Mouse (Mus musculus): ENCODE measurements around the gene Kcnv2. TPM values are rescaled to one million over a fixed set of nuclear protein-coding genes. Genes with fewer than 3 reads are reported as not detected.
A peak's percentile ranks its signal among the peaks of the same experiment; 100 is the strongest.

Gene Kcnv2
- polyA plus RNA-seq, 1 experiment from 2014 or later: 0.08 TPM

DNA sequence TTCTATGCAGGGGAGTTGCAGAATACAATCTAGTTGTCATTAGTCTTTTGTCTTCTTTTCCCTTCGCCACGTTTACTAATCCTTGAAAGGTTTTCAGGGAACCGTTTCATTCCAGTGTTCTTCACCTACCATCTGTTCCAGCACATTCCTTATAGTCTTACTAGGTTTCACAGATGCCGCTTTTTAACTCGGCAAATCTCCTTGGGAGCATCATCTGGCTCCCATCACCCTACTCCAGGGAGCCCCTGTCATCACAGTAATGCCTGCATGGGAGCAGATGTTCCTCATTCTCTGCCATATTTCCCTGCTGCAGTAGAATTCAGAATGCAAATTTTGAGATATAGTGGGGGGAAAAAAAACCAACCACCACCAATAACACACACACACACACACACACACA lies 5.1 kb upstream of the Kcnv2 start:
- Histone ChIP-seq H3K4me1 (ENCODE audit: control insufficient read depth, insufficient read depth, low read length) (no peaks in the 10 kb centered on the region; the same call in 1 of the 2 replicates), H3K4me2 (ENCODE audit: low read depth, low read length) (no peak overlapping the region), H3K4me3 (ENCODE audit: low read length) (no peak overlapping the region), H3K9me3 (replicated peaks; ENCODE audit: control insufficient read depth, low read length) (no peaks in the 10 kb centered on the region), H3K27me3 (ENCODE audit: control insufficient read depth, insufficient read depth, low read length) (no peaks in the 10 kb centered on the region), H3K36me3 (ENCODE audit: control insufficient read depth, insufficient read depth) (no peaks in the 10 kb centered on the region), H3K9ac (ENCODE audit: low read length) (no peak overlapping the region), H3K27ac (ENCODE audit: low read length) (no peak overlapping the region)
- 59% methylated on average over 5 of the region's 5 CpGs for WGBS
- no peak for ATAC-seq (replicated peaks; ENCODE audit: extremely low read depth, insufficient read depth, low FRiP score)

DNA sequence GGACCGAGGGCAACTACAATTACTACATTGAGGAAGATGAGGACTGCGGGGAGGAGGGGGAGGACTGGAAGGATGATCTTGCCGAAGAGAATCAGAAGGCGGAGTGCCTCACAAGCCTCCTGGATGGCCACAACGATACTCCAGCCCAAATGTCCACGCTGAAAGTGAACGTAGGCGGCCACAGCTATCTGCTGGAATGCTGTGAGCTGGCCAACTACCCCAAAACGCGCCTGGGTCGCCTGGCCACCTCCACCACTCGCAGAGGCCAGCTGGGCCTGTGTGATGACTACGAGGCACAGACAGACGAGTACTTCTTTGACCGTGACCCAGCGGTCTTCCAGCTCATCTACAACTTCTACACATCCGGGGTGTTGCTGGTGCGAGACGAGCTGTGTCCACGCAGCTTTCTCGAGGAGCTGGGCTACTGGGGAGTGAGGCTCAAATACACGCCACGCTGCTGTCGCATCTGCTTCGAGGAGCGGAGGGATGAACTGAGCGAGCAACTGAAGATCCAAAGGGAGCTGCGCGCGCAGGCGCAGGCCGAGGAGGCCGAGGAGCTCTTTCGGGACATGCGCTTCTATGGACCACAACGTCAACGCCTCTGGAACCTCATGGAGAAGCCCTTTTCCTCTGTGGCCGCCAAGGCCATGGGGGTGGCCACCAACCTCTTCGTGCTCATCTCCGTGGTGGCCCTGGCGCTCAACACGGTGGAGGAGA lies 681 bp downstream of the Kcnv2 start:
- H3K9me3 ChIP-seq (replicated peaks; ENCODE audit: control insufficient read depth, low read length): no peaks in the 10 kb centered on the region
- no peak overlapping the region for H3K27ac ChIP-seq (ENCODE audit: low read length)
- H3K36me3 ChIP-seq (ENCODE audit: control insufficient read depth, insufficient read depth): no peaks in the 10 kb centered on the region
- H3K4me1 ChIP-seq (ENCODE audit: control insufficient read depth, insufficient read depth, low read length): no peaks in the 10 kb centered on the region
- no peak for ATAC-seq (replicated peaks; ENCODE audit: extremely low read depth, insufficient read depth, low FRiP score)
- H3K9ac ChIP-seq (ENCODE audit: low read length): no peak overlapping the region
- 88% methylated on average over 42 of the region's 42 CpGs for WGBS
- H3K4me3 ChIP-seq (ENCODE audit: low read length): no peak overlapping the region
- H3K4me2 ChIP-seq (ENCODE audit: low read depth, low read length): no peak overlapping the region
- H3K27me3 ChIP-seq (ENCODE audit: control insufficient read depth, insufficient read depth, low read length): no peaks in the 10 kb centered on the region

DNA sequence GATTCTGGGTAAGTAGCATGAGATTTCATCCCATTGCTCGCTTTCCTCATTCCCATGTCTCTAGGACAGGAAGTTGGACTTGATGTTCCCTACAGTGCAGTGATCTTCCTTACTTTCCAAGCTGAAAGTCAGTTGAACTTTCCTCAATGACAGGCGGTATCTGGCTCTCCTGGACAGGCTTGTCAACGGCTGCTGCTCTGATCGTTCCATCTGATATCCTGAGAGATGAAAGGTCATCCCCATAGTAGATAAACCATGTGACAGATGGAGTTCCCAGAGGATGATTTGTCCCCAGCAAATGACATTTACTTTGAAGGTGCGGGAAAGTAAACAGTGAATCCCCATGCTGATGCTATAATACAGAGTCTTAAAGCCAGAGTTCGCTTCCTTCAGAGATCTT lies 3.2 kb downstream of the Kcnv2 start:
- H3K4me1 ChIP-seq (ENCODE audit: control insufficient read depth, insufficient read depth, low read length): no peaks in the 10 kb centered on the region
- no peaks in the 10 kb centered on the region for H3K9me3 ChIP-seq (replicated peaks; ENCODE audit: control insufficient read depth, low read length)
- no peaks in the 10 kb centered on the region for H3K36me3 ChIP-seq (ENCODE audit: control insufficient read depth, insufficient read depth)
- H3K27me3 ChIP-seq (ENCODE audit: control insufficient read depth, insufficient read depth, low read length): no peaks in the 10 kb centered on the region
- no peak overlapping the region for H3K9ac ChIP-seq (ENCODE audit: low read length)
- H3K4me3 ChIP-seq (ENCODE audit: low read length): no peak overlapping the region
- H3K27ac ChIP-seq (ENCODE audit: low read length): no peak overlapping the region
- 55% methylated on average over 6 of the region's 6 CpGs for WGBS
- no peak overlapping the region for H3K4me2 ChIP-seq (ENCODE audit: low read depth, low read length)
- ATAC-seq (replicated peaks; ENCODE audit: extremely low read depth, insufficient read depth, low FRiP score): no peak

DNA sequence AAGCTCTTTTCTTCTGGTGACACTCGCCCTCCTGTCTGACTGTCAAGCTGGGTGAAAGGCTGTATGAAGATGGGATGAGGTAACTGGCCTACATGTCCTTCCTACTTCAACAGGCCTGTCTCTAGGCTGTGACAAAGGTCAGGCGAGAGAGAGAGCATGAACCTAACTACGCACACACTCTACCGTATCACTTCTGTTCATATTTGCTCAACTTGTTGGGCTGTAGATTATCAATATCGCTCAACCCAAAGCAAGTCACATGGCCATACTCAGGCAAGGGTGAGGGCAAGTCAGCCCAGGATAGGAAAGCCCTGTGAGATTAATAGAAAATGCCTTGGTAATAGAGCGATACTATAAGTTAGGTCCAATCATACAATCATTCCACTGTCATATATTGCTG lies 5.2 kb downstream of the Kcnv2 start:
- Histone ChIP-seq H3K4me3 (ENCODE audit: low read length) (no peak overlapping the region), H3K4me2 (ENCODE audit: low read depth, low read length) (no peak overlapping the region), H3K36me3 (ENCODE audit: control insufficient read depth, insufficient read depth) (no peaks in the 10 kb centered on the region), H3K27me3 (ENCODE audit: control insufficient read depth, insufficient read depth, low read length) (no peaks in the 10 kb centered on the region), H3K9me3 (replicated peaks; ENCODE audit: control insufficient read depth, low read length) (no peaks in the 10 kb centered on the region), H3K4me1 (ENCODE audit: control insufficient read depth, insufficient read depth, low read length) (no peaks in the 10 kb centered on the region), H3K9ac (ENCODE audit: low read length) (no peak overlapping the region), H3K27ac (ENCODE audit: low read length) (no peak overlapping the region)
- 91% methylated on average over 6 of the region's 6 CpGs for WGBS
- ATAC-seq (replicated peaks; ENCODE audit: extremely low read depth, insufficient read depth, low FRiP score): no peak

DNA sequence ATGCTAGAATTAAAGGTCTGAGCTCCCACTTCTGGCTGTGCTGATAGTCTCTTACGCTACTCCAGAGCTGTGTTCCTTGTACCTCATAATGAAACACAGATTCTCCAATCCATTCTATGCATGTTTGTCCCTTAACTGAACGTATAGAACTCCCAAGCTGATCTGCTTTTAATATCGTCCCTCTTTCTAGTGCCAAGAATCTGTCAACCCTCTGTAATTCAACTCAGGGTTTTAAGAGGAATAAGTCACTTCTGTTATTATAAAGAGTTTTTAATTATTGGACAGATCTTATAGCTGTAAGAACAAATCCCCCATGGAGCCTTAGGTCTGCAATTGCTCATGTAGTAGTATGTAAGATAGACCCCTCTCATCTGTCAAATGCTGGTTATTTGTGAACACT lies 5.8 kb downstream of the Kcnv2 start:
- Histone ChIP-seq H3K4me3 (ENCODE audit: low read length) (no peak overlapping the region), H3K4me2 (ENCODE audit: low read depth, low read length) (no peak overlapping the region), H3K9ac (ENCODE audit: low read length) (no peak overlapping the region), H3K4me1 (ENCODE audit: control insufficient read depth, insufficient read depth, low read length) (no peaks in the 10 kb centered on the region), H3K27me3 (ENCODE audit: control insufficient read depth, insufficient read depth, low read length) (peaks cover 1% of the 10 kb centered on the region; the same call in 1 of the 2 replicates), H3K36me3 (ENCODE audit: control insufficient read depth, insufficient read depth) (no peaks in the 10 kb centered on the region), H3K9me3 (replicated peaks; ENCODE audit: control insufficient read depth, low read length) (no peaks in the 10 kb centered on the region), H3K27ac (ENCODE audit: low read length) (no peak overlapping the region)
- no peak for ATAC-seq (replicated peaks; ENCODE audit: extremely low read depth, insufficient read depth, low FRiP score)
- 60% methylated on average over 3 of the region's 3 CpGs for WGBS

DNA sequence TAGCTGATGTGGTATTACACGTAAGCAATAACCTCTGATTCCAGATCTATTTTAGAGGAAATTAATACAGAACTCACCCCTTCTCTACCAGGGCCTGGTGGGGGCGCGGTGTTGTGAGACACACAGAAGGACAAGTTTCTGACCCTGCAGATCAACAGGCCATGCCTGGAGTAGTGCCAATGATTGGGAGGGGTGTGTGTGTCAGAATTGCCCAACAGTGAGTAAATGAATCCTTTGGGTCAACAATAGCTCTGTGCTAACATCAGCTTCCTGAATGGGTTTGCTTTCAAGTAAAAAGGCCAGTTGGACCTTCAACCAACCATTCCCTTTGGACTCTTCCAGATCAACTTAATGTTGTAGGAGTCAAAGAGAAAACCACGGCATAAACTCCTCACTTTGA lies 6.3 kb downstream of the Kcnv2 start:
- no peaks in the 10 kb centered on the region for H3K4me1 ChIP-seq (ENCODE audit: control insufficient read depth, insufficient read depth, low read length)
- no peak overlapping the region for H3K9ac ChIP-seq (ENCODE audit: low read length)
- no peak overlapping the region for H3K27ac ChIP-seq (ENCODE audit: low read length)
- no peak overlapping the region for H3K4me3 ChIP-seq (ENCODE audit: low read length)
- peaks cover 5% of the 10 kb centered on the region; the same call in 1 of the 2 replicates for H3K27me3 ChIP-seq (ENCODE audit: control insufficient read depth, insufficient read depth, low read length)
- ATAC-seq (replicated peaks; ENCODE audit: extremely low read depth, insufficient read depth, low FRiP score): no peak
- WGBS: 81% methylated on average over 4 of the region's 4 CpGs
- H3K4me2 ChIP-seq (ENCODE audit: low read depth, low read length): no peak overlapping the region
- H3K36me3 ChIP-seq (ENCODE audit: control insufficient read depth, insufficient read depth): no peaks in the 10 kb centered on the region
- no peaks in the 10 kb centered on the region for H3K9me3 ChIP-seq (replicated peaks; ENCODE audit: control insufficient read depth, low read length)

DNA sequence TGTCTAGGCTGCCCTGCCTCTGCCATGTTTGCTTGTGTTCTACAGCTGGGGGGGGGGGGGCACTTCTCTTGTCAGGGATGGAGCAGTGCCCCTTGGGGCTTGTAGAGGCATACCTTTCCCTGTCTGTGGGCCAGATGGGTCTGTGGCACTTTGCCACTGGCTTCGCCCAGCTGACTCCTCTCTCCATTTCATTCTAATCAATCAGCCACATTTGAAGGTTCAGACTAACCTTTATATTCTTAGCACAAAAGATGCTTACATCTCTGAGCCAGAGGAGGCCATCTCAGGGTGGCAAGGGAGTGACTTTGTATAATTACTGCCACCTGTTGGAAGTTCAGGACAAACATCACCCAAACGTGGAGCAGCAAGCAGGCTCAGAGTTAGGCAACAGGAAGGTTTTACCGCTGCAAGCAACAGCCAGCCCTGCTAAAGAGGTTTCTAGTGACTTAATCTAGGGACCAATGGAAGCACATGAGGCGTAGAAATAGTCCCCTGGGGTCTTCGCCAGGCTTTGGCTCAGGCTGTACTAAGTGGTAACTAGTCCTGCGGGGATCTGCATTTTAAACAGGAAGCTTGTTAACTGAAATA lies 9.9 kb downstream of the Kcnv2 start:
- no peak overlapping the region for H3K9ac ChIP-seq (ENCODE audit: low read length)
- no peaks in the 10 kb centered on the region for H3K9me3 ChIP-seq (replicated peaks; ENCODE audit: control insufficient read depth, low read length)
- ATAC-seq (replicated peaks; ENCODE audit: extremely low read depth, insufficient read depth, low FRiP score): no peak
- no peaks in the 10 kb centered on the region for H3K36me3 ChIP-seq (ENCODE audit: control insufficient read depth, insufficient read depth)
- H3K4me2 ChIP-seq (ENCODE audit: low read depth, low read length): no peak overlapping the region
- no peak overlapping the region for H3K27ac ChIP-seq (ENCODE audit: low read length)
- peaks cover 5% of the 10 kb centered on the region; the same call in 1 of the 2 replicates for H3K27me3 ChIP-seq (ENCODE audit: control insufficient read depth, insufficient read depth, low read length)
- H3K4me3 ChIP-seq (ENCODE audit: low read length): no peak overlapping the region
- no peaks in the 10 kb centered on the region for H3K4me1 ChIP-seq (ENCODE audit: control insufficient read depth, insufficient read depth, low read length)
- whole genome bisulfite sequencing: 61% methylated on average over 6 of the region's 6 CpGs

DNA sequence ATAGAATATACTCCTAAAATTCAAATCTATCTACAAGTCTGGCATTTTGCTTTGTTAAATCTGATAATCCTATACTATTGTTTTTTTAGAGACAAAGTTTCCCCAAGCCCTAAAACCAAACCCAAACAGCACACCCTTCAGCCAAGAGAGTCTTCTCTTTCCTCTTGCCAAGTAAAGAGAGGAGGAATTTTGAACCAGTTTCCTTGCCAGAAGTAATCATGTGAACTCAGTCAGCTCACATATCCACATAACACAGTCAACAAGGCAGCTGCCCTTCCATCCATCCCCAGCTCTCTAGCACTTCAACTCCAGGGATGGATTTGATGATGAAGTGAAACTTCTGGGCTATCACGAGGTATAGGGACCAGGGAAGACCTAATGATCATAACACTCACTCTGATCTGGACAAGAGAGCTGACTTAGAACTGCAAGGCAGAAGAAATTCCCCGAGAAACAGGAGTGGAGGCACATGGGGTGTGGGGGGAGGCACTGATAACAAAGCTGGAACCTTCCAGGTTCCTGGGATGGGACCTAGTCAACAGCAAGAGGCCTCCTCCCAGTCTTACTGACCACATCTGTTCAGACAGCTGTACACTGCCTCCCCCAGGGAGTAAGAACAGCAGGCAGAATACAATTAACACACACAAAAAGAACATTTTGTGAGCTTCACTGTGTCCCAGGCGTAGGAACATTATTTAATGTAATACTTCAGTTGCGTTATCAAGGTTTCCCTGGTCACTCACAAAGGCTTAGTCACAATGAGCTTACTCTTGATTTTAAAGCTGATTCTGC lies 13.9 kb downstream of the Kcnv2 start:
- H3K4me1 ChIP-seq (ENCODE audit: control insufficient read depth, insufficient read depth, low read length): no peaks in the 10 kb centered on the region
- no peak overlapping the region for H3K27ac ChIP-seq (ENCODE audit: low read length)
- H3K4me2 ChIP-seq (ENCODE audit: low read depth, low read length): no peak overlapping the region
- no peaks in the 10 kb centered on the region; the same call in 1 of the 2 replicates for H3K9me3 ChIP-seq (replicated peaks; ENCODE audit: control insufficient read depth, low read length)
- H3K9ac ChIP-seq (ENCODE audit: low read length): no peak overlapping the region
- 72% methylated on average over 4 of the region's 4 CpGs for WGBS
- H3K36me3 ChIP-seq (ENCODE audit: control insufficient read depth, insufficient read depth): no peaks in the 10 kb centered on the region
- no peak overlapping the region for H3K4me3 ChIP-seq (ENCODE audit: low read length)
- H3K27me3 ChIP-seq (ENCODE audit: control insufficient read depth, insufficient read depth, low read length): peaks cover 5% of the 10 kb centered on the region; the same call in 1 of the 2 replicates
- peak; percentile 63; the same call in 1 of the 2 replicates for ATAC-seq (replicated peaks; ENCODE audit: extremely low read depth, insufficient read depth, low FRiP score)

DNA sequence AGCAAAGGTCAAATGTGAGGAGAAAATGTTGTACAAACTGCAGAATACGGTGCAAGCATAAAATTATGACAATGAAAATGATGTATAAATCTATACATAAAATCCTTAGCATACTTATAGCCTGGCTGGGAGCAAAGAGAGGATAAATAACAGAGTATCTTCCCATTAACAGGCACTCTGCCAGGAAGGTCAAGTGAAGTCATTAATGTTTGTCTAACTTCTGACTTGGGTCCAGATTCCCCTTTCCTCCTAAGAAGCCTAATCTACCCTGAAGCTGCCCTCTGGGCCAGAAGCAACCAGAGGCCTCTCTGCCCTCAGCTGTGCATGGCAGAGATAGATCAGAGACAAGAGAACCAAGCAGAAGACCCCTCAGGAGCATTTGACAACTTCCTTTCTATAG lies 24.1 kb downstream of the Kcnv2 start:
- 90% methylated on average over 1 of the region's 1 CpGs for WGBS
- no peak for ATAC-seq (replicated peaks; ENCODE audit: extremely low read depth, insufficient read depth, low FRiP score)
- Histone ChIP-seq H3K4me3 (ENCODE audit: low read length) (no peak overlapping the region), H3K27me3 (ENCODE audit: control insufficient read depth, insufficient read depth, low read length) (no peaks in the 10 kb centered on the region), H3K36me3 (ENCODE audit: control insufficient read depth, insufficient read depth) (no peaks in the 10 kb centered on the region), H3K9ac (ENCODE audit: low read length) (no peak overlapping the region), H3K9me3 (replicated peaks; ENCODE audit: control insufficient read depth, low read length) (peaks cover 2% of the 10 kb centered on the region), H3K27ac (ENCODE audit: low read length) (no peak overlapping the region), H3K4me2 (ENCODE audit: low read depth, low read length) (no peak overlapping the region), H3K4me1 (ENCODE audit: control insufficient read depth, insufficient read depth, low read length) (no peaks in the 10 kb centered on the region)
